Comparison of ENCODE assay signal across 18 mouse cellular contexts in genomic region chr11:26477037-26477739, GRCm38 (mm10).
DNase-seq lines count a peak whose midpoint lies in the region; ATAC-seq and TF ChIP-seq lines count a peak whose summit lies in the region.
"Had no signal": no experiment of that assay in that cellular context is flagged by ENCODE, and none has a peak within 500 bp of the region (broad histone marks: within the 10 kb centered on the region; RNA-seq: fewer than 3 reads in every experiment).

No protein-coding gene starts in this region.

- H3K79me2 ChIP-seq in liver, adult 2 months (ENCODE audit: control insufficient read depth, insufficient read depth, low read length): no peaks in the 10 kb centered on the region

- H3K9ac ChIP-seq in liver, adult 2 months (ENCODE audit: low read depth, low read length): no peak overlapping the region
- no peak overlapping the region for H3K9ac ChIP-seq in liver, embryonic 11.5 days (ENCODE audit: low read depth, low read length)
- no peak overlapping the region for H3K9ac ChIP-seq in forebrain, embryonic 16.5 days (replicated peaks; ENCODE audit: low read depth, low read length)
- H3K9ac ChIP-seq: embryonic facial prominence, embryonic 13.5 days; hindbrain, embryonic 13.5 days had no signal

- H3K4me3 ChIP-seq in liver, adult 2 months (ENCODE audit: insufficient read depth, low read depth, low read length): no peak overlapping the region
- no peak overlapping the region for H3K4me3 ChIP-seq in liver, embryonic 11.5 days (ENCODE audit: low read depth, low read length)
- no peak overlapping the region for H3K4me3 ChIP-seq in forebrain, embryonic 16.5 days (replicated peaks; ENCODE audit: low read length)
- H3K4me3 ChIP-seq: embryonic facial prominence, embryonic 13.5 days; heart, embryonic 10.5 days; hindbrain, embryonic 13.5 days had no signal

- H3K4me1 ChIP-seq in liver, adult 2 months (ENCODE audit: control insufficient read depth, insufficient read depth, low read length): no peaks in the 10 kb centered on the region
- H3K4me1 ChIP-seq in liver, embryonic 11.5 days (replicated peaks; ENCODE audit: control insufficient read depth, insufficient read depth, low read length): no peaks in the 10 kb centered on the region
- H3K4me1 ChIP-seq in forebrain, embryonic 16.5 days (replicated peaks; ENCODE audit: control insufficient read depth, insufficient read depth, low read length): peaks cover 10% of the 10 kb centered on the region; the same call in 1 of the 2 replicates
- H3K4me1 ChIP-seq: heart, embryonic 10.5 days; hindbrain, embryonic 13.5 days had no signal

- H3K4me2 ChIP-seq in liver, embryonic 11.5 days: no peak overlapping the region
- no peak overlapping the region for H3K4me2 ChIP-seq in forebrain, embryonic 16.5 days (ENCODE audit: low read length)
- H3K4me2 ChIP-seq: embryonic facial prominence, embryonic 13.5 days; hindbrain, embryonic 13.5 days had no signal

- no peak for TF ChIP-seq CTCF in liver, adult 2 months (IDR thresholded peaks at IDR 0.05; ENCODE audit: low read depth, low read length)

- peak; percentile 49 for DNase-seq in liver, adult 2 months (ENCODE audit: extremely low read depth, low read depth, low spot score)
- DNase-seq in liver, embryonic 11.5 days (ENCODE audit: low spot score): no peak
- peak; percentile 16 for DNase-seq in lung, postnatal 36 days
- DNase-seq in lung, postnatal 14 days: no peak
- DNase-seq in adrenal gland, adult (ENCODE audit: inconsistent age in 2 of 2, low spot score in 1 of 2): no peak
- DNase-seq: adrenal gland, postnatal 10 days; cerebellum, adult 11-12 months; cerebellum, adult 9-11 months; cerebellum, postnatal 36 days; gastrocnemius, postnatal 10 days; heart, adult 18-20 months; heart, postnatal 10 days; heart, postnatal 4 days had no signal

- WGBS in liver, adult 2 months: 41% methylated on average over 6 of the region's 6 CpGs
- 80% methylated on average over 6 of the region's 6 CpGs for WGBS in liver, embryonic 11.5 days
- 30% methylated on average over 6 of the region's 6 CpGs for WGBS in forebrain, embryonic 16.5 days

- no peaks in the 10 kb centered on the region for H3K27me3 ChIP-seq in liver, adult 2 months (ENCODE audit: control insufficient read depth, insufficient read depth, low read length)
- H3K27me3 ChIP-seq in liver, embryonic 11.5 days (replicated peaks; ENCODE audit: control insufficient read depth, insufficient read depth, low read length): no peaks in the 10 kb centered on the region
- H3K27me3 ChIP-seq in forebrain, embryonic 16.5 days (replicated peaks; ENCODE audit: control insufficient read depth, insufficient read depth, low read length): no peaks in the 10 kb centered on the region
- H3K27me3 ChIP-seq: embryonic facial prominence, embryonic 13.5 days; hindbrain, embryonic 13.5 days had no signal

- H3K36me3 ChIP-seq in liver, adult 2 months (ENCODE audit: control insufficient read depth, insufficient read depth, low read length): peaks cover 20% of the 10 kb centered on the region
- no peaks in the 10 kb centered on the region for H3K36me3 ChIP-seq in liver, embryonic 11.5 days (ENCODE audit: control insufficient read depth, insufficient read depth, low read length)
- H3K36me3 ChIP-seq in forebrain, embryonic 16.5 days (ENCODE audit: control insufficient read depth, insufficient read depth): no peaks in the 10 kb centered on the region

- no peak overlapping the region for H3K27ac ChIP-seq in liver, adult 2 months (replicated peaks; ENCODE audit: insufficient read depth, low read depth, low read length)
- H3K27ac ChIP-seq in liver, embryonic 11.5 days (ENCODE audit: low read depth, low read length): no peak overlapping the region
- no peak overlapping the region for H3K27ac ChIP-seq in forebrain, embryonic 16.5 days (ENCODE audit: low read length)
- H3K27ac ChIP-seq: embryonic facial prominence, embryonic 13.5 days; heart, embryonic 10.5 days; hindbrain, embryonic 13.5 days; hindbrain, postnatal 0 days had no signal

- no peaks in the 10 kb centered on the region for H3K9me3 ChIP-seq in liver, embryonic 11.5 days (ENCODE audit: control insufficient read depth, low read length)
- H3K9me3 ChIP-seq in forebrain, embryonic 16.5 days (ENCODE audit: control insufficient read depth, low read length): no peaks in the 10 kb centered on the region
- H3K9me3 ChIP-seq: embryonic facial prominence, embryonic 13.5 days; heart, embryonic 10.5 days; hindbrain, embryonic 13.5 days had no signal

- no peak for ATAC-seq in liver, embryonic 11.5 days (replicated peaks; ENCODE audit: low FRiP score)
- peak; percentile 71 for ATAC-seq in forebrain, embryonic 16.5 days
- ATAC-seq: hindbrain, postnatal 0 days had no signal

- no peak for TF ChIP-seq POLR2A in liver, adult 2 months (IDR thresholded peaks at IDR 0.05; ENCODE audit: extremely low read depth, insufficient read depth, low read length)

Comparison
In these comparisons a context has a peak if more than half of its experiments do, and no peak if none do; other contexts are left out.
1. DNase-seq: peak in liver, adult 2 months (single experiment) and lung, postnatal 36 days (single experiment); none in liver, embryonic 11.5 days (single experiment), lung, postnatal 14 days (single experiment) and adrenal gland, adult (0 of 2).